Mouse (Mus musculus) megakaryocyte, embryonic 14.5 days (primary cell): Measurements from ENCODE around the gene Sh3bp4. TPM values are rescaled to one million over a fixed set of nuclear protein-coding genes. Genes with fewer than 3 reads are reported as not detected.

Experiments used
- H3K27me3 ChIP-seq: replicated peaks from 2 replicates; pipeline ENCODE3; 2012; ENCODE audit warnings: inconsistent platforms
- H3K36me3 ChIP-seq: replicated peaks from 2 replicates; pipeline ENCODE3; 2012; ENCODE audit warnings: low read length, inconsistent platforms, mixed read lengths
- H3K4me1 ChIP-seq: 2 replicates; pipeline ENCODE4 v1.6.1; 2012; ENCODE audit warnings: inconsistent platforms
- H3K4me3 ChIP-seq: replicated peaks from 2 replicates; pipeline ENCODE3; 2012; ENCODE audit warnings: moderate library complexity, mild to moderate bottlenecking, inconsistent platforms
- H3K9me3 ChIP-seq: 2 replicates; pipeline ENCODE4 v1.6.1; 2012; ENCODE audit warnings: inconsistent platforms
- FLI1 ChIP-seq: IDR thresholded peaks from 2 replicates; pipeline ENCODE4 v1.6.1; 2012; ENCODE audit warnings: low read length, inconsistent platforms, mixed read lengths
- GATA1 ChIP-seq: IDR thresholded peaks from 3 replicates; pipeline ENCODE4 v1.6.1; 2012; ENCODE audit warnings: mixed read lengths, low read length, inconsistent platforms, borderline replicate concordance
- polyA plus RNA-seq: library from polyadenylated mRNA; stranded (reverse); fragments of >175 nt; gene quantifications from 2 replicates; pipeline ENCODE4 v1.2.3, GENCODE M21; 2012; ENCODE audit warnings: low replicate concordance; ENCODE audit not compliant: insufficient read depth

The Sh3bp4 gene
- polyA plus RNA-seq, 1 experiment = 0.21 TPM

GRCm38 (mm10) chr1:89191127-89191740 is 121.0 kb downstream of the Sh3bp4 start:
- Histone ChIP-seq H3K4me3 (no peak overlapping the region), H3K36me3 (no peaks in the 10 kb centered on the region), H3K9me3 (no peaks in the 10 kb centered on the region), H3K4me1 (no peaks in the 10 kb centered on the region), H3K27me3 (peaks cover 2% of the 10 kb centered on the region)
- TF ChIP-seq FLI1 (no peak), GATA1 (no peak)

- TF ChIP-seq FLI1 (no peak), GATA1 (no peak)
- Histone ChIP-seq H3K27me3 (peaks cover 2% of the 10 kb centered on the region), H3K4me1 (no peaks in the 10 kb centered on the region), H3K4me3 (no peak overlapping the region), H3K36me3 (no peaks in the 10 kb centered on the region), H3K9me3 (no peaks in the 10 kb centered on the region)
Observed at GRCm38 (mm10) chr1:89192536-89193220, 122.5 kb downstream of the Sh3bp4 start.

- Histone ChIP-seq H3K27me3 (peaks cover 2% of the 10 kb centered on the region), H3K4me1 (no peaks in the 10 kb centered on the region), H3K9me3 (no peaks in the 10 kb centered on the region), H3K4me3 (no peak overlapping the region), H3K36me3 (no peaks in the 10 kb centered on the region)
- no peak for TF ChIP-seq FLI1
- TF ChIP-seq GATA1 = no peak
Observed at GRCm38 (mm10) chr1:89193576-89193975, 123.4 kb downstream of the Sh3bp4 start.

- Histone ChIP-seq H3K4me3 (no peak overlapping the region), H3K27me3 (peaks cover 2% of the 10 kb centered on the region), H3K4me1 (no peaks in the 10 kb centered on the region), H3K36me3 (no peaks in the 10 kb centered on the region), H3K9me3 (no peaks in the 10 kb centered on the region)
- TF ChIP-seq FLI1 (no peak), GATA1 (no peak)
Observed at GRCm38 (mm10) chr1:89195827-89196712, 125.9 kb downstream of the Sh3bp4 start.
